Mouse (Mus musculus) heart, postnatal 0 days (tissue): ENCODE results near the gene 1700020A23Rik.

Source experiments
- CTCF ChIP-seq: IDR thresholded peaks from 2 replicates; pipeline ENCODE4 v1.5.1; 2016; ENCODE audit warnings: antibody characterized with exemption, control low read depth, low read depth
- EP300 ChIP-seq: IDR thresholded peaks from 2 replicates; pipeline ENCODE4 v1.6.1; 2016; ENCODE audit warnings: antibody characterized with exemption, low read depth

DNA sequence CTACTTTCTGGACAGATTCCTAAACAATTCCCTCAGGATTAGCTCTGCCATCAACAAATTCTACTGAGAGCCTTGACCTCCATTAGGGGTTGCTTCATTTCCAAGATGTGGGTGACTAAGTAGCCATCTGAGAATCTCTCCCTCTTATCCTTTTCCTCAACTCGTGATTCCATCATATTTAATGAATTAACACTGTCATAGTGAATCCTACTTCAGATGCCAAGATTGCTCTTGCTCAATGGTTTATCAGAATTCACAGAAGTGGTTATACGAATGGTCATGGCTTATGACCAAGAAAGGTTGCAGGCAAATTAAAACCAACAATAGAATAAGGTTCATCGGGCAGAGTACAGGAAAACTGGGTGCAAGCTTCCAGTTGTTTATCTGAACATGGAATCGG is 3.2 kb upstream of the 1700020A23Rik start:
- TF ChIP-seq CTCF (no peak), EP300 (no peak)
